Comparison of ENCODE assay signal across 10 mouse cellular contexts in genomic region chr8:125291506-125291905, GRCm38 (mm10).
DNase-seq lines count a peak whose midpoint lies in the region; ATAC-seq lines count a peak whose summit lies in the region.
"Had no signal": no experiment of that assay in that cellular context is flagged by ENCODE, and none has a peak within 500 bp of the region (broad histone marks: within the 10 kb centered on the region; RNA-seq: fewer than 3 reads in every experiment).

No protein-coding gene starts in this region.

- H3K27me3 ChIP-seq in heart, embryonic 11.5 days (ENCODE audit: control insufficient read depth, insufficient read depth, low read length): no peaks in the 10 kb centered on the region
- H3K27me3 ChIP-seq in stomach, embryonic 16.5 days (ENCODE audit: control insufficient read depth, insufficient read depth, low read length): no peaks in the 10 kb centered on the region
- H3K27me3 ChIP-seq: embryonic facial prominence, embryonic 12.5 days had no signal

- intact Hi-C loops in left cerebral cortex, postnatal 25 days (cut with DNase I): loop anchor here (5.0 kb wide), 3 partner anchors 74 to 276 kb away; partner anchors contain the start of gene Sipa1l2

- no peak overlapping the region for H3K4me2 ChIP-seq in heart, embryonic 11.5 days
- H3K4me2 ChIP-seq in stomach, embryonic 16.5 days (ENCODE audit: low read depth, low read length): no peak overlapping the region
- H3K4me2 ChIP-seq: embryonic facial prominence, embryonic 12.5 days had no signal

- H3K9ac ChIP-seq in heart, embryonic 11.5 days (ENCODE audit: low read depth, low read length): no peak overlapping the region
- no peak overlapping the region for H3K9ac ChIP-seq in stomach, embryonic 16.5 days (ENCODE audit: low read length)
- H3K9ac ChIP-seq: embryonic facial prominence, embryonic 12.5 days had no signal

- no peaks in the 10 kb centered on the region for H3K36me3 ChIP-seq in heart, embryonic 11.5 days (ENCODE audit: control insufficient read depth, insufficient read depth, low read length)
- H3K36me3 ChIP-seq in stomach, embryonic 16.5 days (ENCODE audit: control insufficient read depth, insufficient read depth, low read length): no peaks in the 10 kb centered on the region
- H3K36me3 ChIP-seq: embryonic facial prominence, embryonic 12.5 days had no signal

- peaks cover 45% of the 10 kb centered on the region for H3K4me1 ChIP-seq in heart, embryonic 11.5 days (ENCODE audit: control insufficient read depth, insufficient read depth, low read length)
- H3K4me1 ChIP-seq in stomach, embryonic 16.5 days (ENCODE audit: control insufficient read depth, insufficient read depth, low read length): peaks cover 29% of the 10 kb centered on the region

- H3K9me3 ChIP-seq in heart, embryonic 11.5 days (replicated peaks; ENCODE audit: control insufficient read depth, low read length): no peaks in the 10 kb centered on the region
- H3K9me3 ChIP-seq in stomach, embryonic 16.5 days (replicated peaks; ENCODE audit: control insufficient read depth, low read length): no peaks in the 10 kb centered on the region
- H3K9me3 ChIP-seq: embryonic facial prominence, embryonic 12.5 days had no signal

- no peak overlapping the region for H3K4me3 ChIP-seq in heart, embryonic 11.5 days (ENCODE audit: low read depth, low read length)
- no peak overlapping the region for H3K4me3 ChIP-seq in stomach, embryonic 16.5 days (replicated peaks; ENCODE audit: low read length)
- H3K4me3 ChIP-seq: embryonic facial prominence, embryonic 12.5 days had no signal

- 51% methylated on average over 10 of the region's 10 CpGs for WGBS in heart, embryonic 11.5 days (ENCODE audit: insufficient replicate concordance)
- WGBS in stomach, embryonic 16.5 days: 53% methylated on average over 10 of the region's 10 CpGs

- ATAC-seq in heart, embryonic 11.5 days (replicated peaks; ENCODE audit: insufficient number of reproducible peaks, low FRiP score, low TSS enrichment): no peak
- ATAC-seq in stomach, embryonic 16.5 days (ENCODE audit: insufficient read depth, low FRiP score): no peak

- peak overlapping the region; percentile 88; the same call in 1 of the 2 replicates for H3K27ac ChIP-seq in heart, embryonic 11.5 days (ENCODE audit: low read depth, low read length)
- H3K27ac ChIP-seq in stomach, embryonic 16.5 days (ENCODE audit: low read length): peak overlapping the region; percentile 85; the same call in 1 of the 2 replicates
- H3K27ac ChIP-seq: embryonic facial prominence, embryonic 12.5 days had no signal

- DNase-seq in lung, postnatal 10 days: peak; percentile 30
- no peak for DNase-seq in lung, adult 18-20 months
- DNase-seq in kidney, adult 18-20 months: peak; percentile 23
- no peak for DNase-seq in left cerebral cortex, postnatal 25 days (ENCODE audit: low spot score in 2 of 2)
- no peak for DNase-seq in layer of hippocampus, postnatal 36 days
- no peak for DNase-seq in T-cell, adult 2 months (ENCODE audit: low spot score)
- DNase-seq: cerebellum, adult 11-12 months had no signal

Comparison
In these comparisons a context has a peak if more than half of its experiments do, and no peak if none do; other contexts are left out.
1. DNase-seq: peak in lung, postnatal 10 days (single experiment) and kidney, adult 18-20 months (single experiment); none in lung, adult 18-20 months (0 of 2), left cerebral cortex, postnatal 25 days (0 of 2), layer of hippocampus, postnatal 36 days (0 of 2) and T-cell, adult 2 months (single experiment).